Mouse (Mus musculus) liver, embryonic 14.5 days (tissue): ENCODE measurements around the gene Eml2.

Experiments
- CTCF ChIP-seq: IDR thresholded peaks from 2 replicates; pipeline ENCODE4 v1.5.1; 2016; ENCODE audit warnings: antibody characterized with exemption, low read depth, control low read depth
- EP300 ChIP-seq: IDR thresholded peaks from 2 replicates; pipeline ENCODE4 v1.6.1; 2016; ENCODE audit warnings: antibody characterized with exemption, low read depth

GRCm38 (mm10) chr7:19214940-19215339 lies 38.7 kb downstream of the Eml2 start:
- TF ChIP-seq CTCF (no peak), EP300 (no peak)
